Mouse (Mus musculus): Measurements from ENCODE around the gene Srsf10. TPM values are rescaled to one million over a fixed set of nuclear protein-coding genes. Genes with fewer than 3 reads are reported as not detected.
A peak's percentile ranks its signal among the peaks of the same experiment; 100 is the strongest.

The Srsf10 gene
- polyA plus RNA-seq, 1 experiment from 2014 or later: 194 TPM

GRCm38 (mm10) chr4:135838925-135839292, 16.6 kb upstream of the Srsf10 start:
- H3K36me3 ChIP-seq (ENCODE audit: insufficient read depth, low read length): no peaks in the 10 kb centered on the region
- no peak for TF ChIP-seq CTCF (IDR thresholded peaks at IDR 0.05; ENCODE audit: low read depth)
- WGBS: 86% methylated on average over 3 of the region's 3 CpGs
- 0 out of 2 replicates have a peak, but pooled peaks cover 1% of the 10 kb centered on the region for H3K4me1 ChIP-seq (replicated peaks; ENCODE audit: insufficient read depth, low read length)
- ATAC-seq (replicated peaks; ENCODE audit: low FRiP score, low read depth) (no peak), DNase-seq (ENCODE audit: low spot score) (no peak)
- H3K9ac ChIP-seq (ENCODE audit: low read depth, low read length): no peak overlapping the region
- no peak overlapping the region for H3K4me3 ChIP-seq (replicated peaks; ENCODE audit: low read depth, low read length)
- no peak overlapping the region for H3K27ac ChIP-seq
- H3K4me2 ChIP-seq (ENCODE audit: low read length): no peak overlapping the region
- H3K9me3 ChIP-seq (replicated peaks; ENCODE audit: low read length): no peaks in the 10 kb centered on the region
- H3K27me3 ChIP-seq (ENCODE audit: insufficient read depth, low read length): no peaks in the 10 kb centered on the region

DNA sequence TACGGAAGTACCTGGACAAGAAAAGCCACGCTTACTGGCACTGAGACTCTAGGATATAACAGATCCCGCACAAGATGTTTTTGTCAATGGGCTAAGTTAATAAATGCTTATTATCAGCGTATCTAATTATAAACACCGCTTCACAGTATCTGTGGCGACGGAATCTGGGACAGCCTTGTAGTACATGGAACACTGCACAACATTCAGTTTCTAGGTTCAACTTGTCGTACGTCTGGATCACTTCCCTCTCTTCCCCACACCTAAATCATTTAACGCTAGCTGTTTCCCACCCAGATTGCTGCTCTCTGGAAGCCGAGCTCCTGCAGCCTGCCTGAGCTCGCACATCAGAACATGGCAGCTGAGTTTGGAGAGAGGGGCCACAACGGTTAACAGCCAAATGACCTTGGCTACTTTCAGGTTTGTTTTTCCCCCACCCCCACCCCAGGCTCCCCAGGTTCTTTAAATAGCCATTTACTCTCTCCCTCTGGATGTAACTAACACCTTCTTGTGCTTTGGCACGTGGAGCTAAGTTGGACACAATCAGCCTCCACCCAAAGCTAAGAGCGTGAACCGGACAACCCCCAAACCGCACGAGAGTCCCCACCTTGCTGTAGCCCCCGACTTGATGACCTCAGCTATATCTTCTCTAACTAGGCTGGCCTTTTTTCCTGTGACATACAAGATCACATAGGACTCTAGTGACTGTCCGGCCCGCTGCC, 16.1 kb upstream of the Srsf10 start:
- no peak for TF ChIP-seq CTCF (IDR thresholded peaks at IDR 0.05; ENCODE audit: low read depth)
- WGBS: 57% methylated on average over 21 of the region's 21 CpGs
- no peak overlapping the region for H3K4me2 ChIP-seq (ENCODE audit: low read length)
- no peaks in the 10 kb centered on the region for H3K4me1 ChIP-seq (replicated peaks; ENCODE audit: insufficient read depth, low read length)
- DNase-seq (ENCODE audit: low spot score) (no peak), ATAC-seq (replicated peaks; ENCODE audit: low FRiP score, low read depth) (no peak)
- no peaks in the 10 kb centered on the region for H3K36me3 ChIP-seq (ENCODE audit: insufficient read depth, low read length)
- 0 out of 2 replicates have a peak overlapping the region, but pooled peaks have one; percentile 4 for H3K27ac ChIP-seq
- no peaks in the 10 kb centered on the region for H3K27me3 ChIP-seq (ENCODE audit: insufficient read depth, low read length)
- no peaks in the 10 kb centered on the region for H3K9me3 ChIP-seq (replicated peaks; ENCODE audit: low read length)
- no peak overlapping the region for H3K9ac ChIP-seq (ENCODE audit: low read depth, low read length)
- no peak overlapping the region for H3K4me3 ChIP-seq (replicated peaks; ENCODE audit: low read depth, low read length)

DNA sequence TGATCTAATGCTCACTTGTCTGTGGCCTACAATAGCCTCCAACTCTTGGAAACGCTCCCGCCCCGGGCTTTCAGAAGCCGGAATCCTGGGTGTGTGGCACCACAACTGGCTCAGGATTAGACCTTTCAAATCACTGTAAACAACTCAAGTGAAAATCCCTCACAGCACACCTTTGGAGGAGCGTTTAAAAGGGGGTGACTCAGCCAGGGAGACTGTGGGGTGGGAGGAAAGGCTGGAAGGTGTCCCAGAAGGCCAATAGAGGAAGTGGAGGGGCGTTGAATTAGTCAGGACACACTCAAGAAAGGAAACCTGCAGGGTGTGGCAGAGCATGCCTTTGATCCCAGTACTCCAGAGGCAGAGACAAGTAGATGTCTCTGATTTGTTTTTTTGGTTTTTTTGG, 11.1 kb upstream of the Srsf10 start:
- Histone ChIP-seq H3K36me3 (ENCODE audit: insufficient read depth, low read length) (no peaks in the 10 kb centered on the region), H3K9ac (ENCODE audit: low read depth, low read length) (no peak overlapping the region), H3K4me1 (replicated peaks; ENCODE audit: insufficient read depth, low read length) (no peaks in the 10 kb centered on the region), H3K27ac (no peak overlapping the region), H3K27me3 (ENCODE audit: insufficient read depth, low read length) (no peaks in the 10 kb centered on the region), H3K4me3 (replicated peaks; ENCODE audit: low read depth, low read length) (no peak overlapping the region), H3K9me3 (replicated peaks; ENCODE audit: low read length) (no peaks in the 10 kb centered on the region), H3K4me2 (ENCODE audit: low read length) (no peak overlapping the region)
- ATAC-seq (replicated peaks; ENCODE audit: low FRiP score, low read depth) (no peak), DNase-seq (ENCODE audit: low spot score) (no peak)
- no peak for TF ChIP-seq CTCF (IDR thresholded peaks at IDR 0.05; ENCODE audit: low read depth)
- 75% methylated on average over 6 of the region's 6 CpGs for WGBS

GRCm38 (mm10) chr4:135847581-135847980, 8.0 kb upstream of the Srsf10 start:
- ATAC-seq (replicated peaks; ENCODE audit: low FRiP score, low read depth) (no peak), DNase-seq (ENCODE audit: low spot score) (no peak)
- H3K27ac ChIP-seq: no peak overlapping the region
- no peaks in the 10 kb centered on the region for H3K27me3 ChIP-seq (ENCODE audit: insufficient read depth, low read length)
- H3K4me2 ChIP-seq (ENCODE audit: low read length): no peak overlapping the region
- H3K4me1 ChIP-seq (replicated peaks; ENCODE audit: insufficient read depth, low read length): no peaks in the 10 kb centered on the region
- no peak overlapping the region for H3K4me3 ChIP-seq (replicated peaks; ENCODE audit: low read depth, low read length)
- 56% methylated on average over 5 of the region's 5 CpGs for WGBS
- H3K9ac ChIP-seq (ENCODE audit: low read depth, low read length): no peak overlapping the region
- TF ChIP-seq CTCF (IDR thresholded peaks at IDR 0.05; ENCODE audit: low read depth): no peak
- H3K9me3 ChIP-seq (replicated peaks; ENCODE audit: low read length): no peaks in the 10 kb centered on the region
- H3K36me3 ChIP-seq (ENCODE audit: insufficient read depth, low read length): no peaks in the 10 kb centered on the region

DNA sequence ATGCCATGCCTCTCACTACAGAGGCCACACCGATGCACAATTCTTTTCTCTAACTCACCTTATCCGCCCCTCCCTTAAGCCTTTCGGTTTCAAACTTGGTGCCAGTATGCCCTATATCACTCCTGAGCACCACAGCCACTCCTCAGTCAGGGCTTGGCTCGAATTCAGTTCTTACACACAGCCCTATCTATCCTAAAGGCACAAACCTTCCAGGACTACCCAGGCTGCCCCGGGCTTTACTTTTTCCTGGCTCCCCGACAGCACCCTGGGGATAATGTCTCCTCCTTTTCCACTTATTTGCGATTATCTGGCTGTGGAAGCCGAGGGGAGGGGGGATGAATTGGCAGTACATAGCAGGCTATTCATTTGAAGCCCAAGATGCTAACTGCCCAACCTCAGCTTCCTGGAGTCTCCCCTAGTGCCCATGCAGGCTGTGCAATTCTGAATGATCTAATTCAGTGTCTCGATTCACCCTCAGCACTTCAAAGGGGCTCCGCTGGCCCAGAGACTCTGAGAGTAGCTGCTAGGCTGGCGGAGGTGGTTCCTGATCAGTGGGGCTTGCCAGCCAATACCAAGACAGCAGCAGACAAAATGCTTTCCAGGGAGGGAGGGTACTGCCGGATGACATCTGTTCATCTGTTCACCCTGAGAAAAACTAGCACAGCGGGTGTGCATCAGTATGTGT, 5.0 kb upstream of the Srsf10 start:
- Histone ChIP-seq H3K9me3 (replicated peaks; ENCODE audit: low read length) (no peaks in the 10 kb centered on the region), H3K4me1 (replicated peaks; ENCODE audit: insufficient read depth, low read length) (no peaks in the 10 kb centered on the region), H3K36me3 (ENCODE audit: insufficient read depth, low read length) (no peaks in the 10 kb centered on the region), H3K27me3 (ENCODE audit: insufficient read depth, low read length) (no peaks in the 10 kb centered on the region), H3K27ac (peak overlapping the region; percentile 13; the same call in 1 of the 2 replicates), H3K4me3 (replicated peaks; ENCODE audit: low read depth, low read length) (no peak overlapping the region), H3K9ac (ENCODE audit: low read depth, low read length) (0 out of 2 replicates have a peak overlapping the region, but pooled peaks have one; percentile 8), H3K4me2 (ENCODE audit: low read length) (no peak overlapping the region)
- DNase-seq (ENCODE audit: low spot score) (no peak), ATAC-seq (replicated peaks; ENCODE audit: low FRiP score, low read depth) (no peak)
- 33% methylated on average over 13 of the region's 13 CpGs for WGBS
- no peak for TF ChIP-seq CTCF (IDR thresholded peaks at IDR 0.05; ENCODE audit: low read depth)

GRCm38 (mm10) chr4:135851942-135852341, 3.6 kb upstream of the Srsf10 start:
- TF ChIP-seq CTCF (IDR thresholded peaks at IDR 0.05; ENCODE audit: low read depth): no peak
- no peaks in the 10 kb centered on the region for H3K4me1 ChIP-seq (replicated peaks; ENCODE audit: insufficient read depth, low read length)
- no peak for ATAC-seq (replicated peaks; ENCODE audit: low FRiP score, low read depth)
- no peak for DNase-seq (ENCODE audit: low spot score)
- H3K4me3 ChIP-seq (replicated peaks; ENCODE audit: low read depth, low read length): no peak overlapping the region
- WGBS: 89% methylated on average over 9 of the region's 9 CpGs
- no peak overlapping the region for H3K27ac ChIP-seq
- H3K36me3 ChIP-seq (ENCODE audit: insufficient read depth, low read length): no peaks in the 10 kb centered on the region
- H3K9ac ChIP-seq (ENCODE audit: low read depth, low read length): no peak overlapping the region
- H3K9me3 ChIP-seq (replicated peaks; ENCODE audit: low read length): no peaks in the 10 kb centered on the region
- H3K4me2 ChIP-seq (ENCODE audit: low read length): no peak overlapping the region
- no peaks in the 10 kb centered on the region for H3K27me3 ChIP-seq (ENCODE audit: insufficient read depth, low read length)

Measured in kidney, postnatal 0 days (tissue).